7 mouse cellular contexts compared by ENCODE assay signal in the genomic region with DNA sequence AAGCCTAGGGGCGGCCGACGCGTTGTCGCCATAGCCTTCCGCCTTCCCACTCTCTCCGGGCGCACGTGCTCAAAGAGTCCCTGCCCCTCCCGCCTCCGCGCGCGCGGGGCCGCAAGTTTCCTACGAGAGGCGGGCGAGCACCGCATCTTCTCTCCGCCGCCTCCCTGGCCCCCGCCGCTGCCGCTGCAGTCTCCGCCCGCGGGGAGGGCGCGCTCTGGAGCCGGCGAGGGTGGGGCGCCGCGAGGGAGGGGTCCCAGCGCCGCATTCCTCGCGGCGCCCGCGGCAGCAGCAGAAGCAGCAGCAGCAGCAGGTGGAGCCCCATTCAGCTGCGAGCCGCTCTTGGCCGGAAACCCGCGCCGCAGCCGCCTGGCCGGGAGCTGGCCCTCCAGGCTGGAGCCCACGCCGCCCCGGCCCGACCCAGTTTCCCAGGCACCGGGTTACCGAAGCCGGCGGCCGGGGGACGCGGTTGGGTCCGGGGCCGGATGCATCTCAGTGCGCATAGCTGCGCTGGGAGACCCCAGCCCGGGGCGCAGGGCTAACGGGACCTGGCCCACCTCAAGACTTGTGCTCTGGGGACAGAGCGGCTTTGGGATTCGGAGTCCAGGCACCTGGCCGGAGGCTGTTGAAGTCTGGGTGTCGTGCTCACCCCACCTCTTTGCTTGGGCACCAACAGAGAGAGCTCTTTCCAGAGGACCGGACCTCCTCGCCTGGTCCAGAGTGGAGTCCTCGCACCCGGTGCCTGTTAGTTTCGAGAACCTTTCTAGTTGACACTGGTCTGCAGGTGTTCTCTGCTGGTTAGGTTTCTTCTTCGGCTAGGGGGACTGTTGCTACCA. TPM values are rescaled to one million over a fixed set of nuclear protein-coding genes. Genes with fewer than 3 reads are reported as not detected.
DNase-seq lines count a peak whose midpoint lies in the region; ATAC-seq and TF ChIP-seq lines count a peak whose summit lies in the region.

Gene Cnih3, plus strand, starts transcription at position 262 of the 833 bp plus-strand sequence.

- TF ChIP-seq POLR2A in ES-Bruce4 (IDR thresholded peaks at IDR 0.05; ENCODE audit: insufficient read depth, low read length): no peak

- no peak within 1 kb of the TSS for H3K27ac ChIP-seq in ES-Bruce4 (ENCODE audit: insufficient read depth, low read length)
- no peak within 1 kb of the TSS for H3K27ac ChIP-seq in forebrain, embryonic 13.5 days
- no peak within 1 kb of the TSS for H3K27ac ChIP-seq in hindbrain, embryonic 15.5 days (replicated peaks)
- H3K27ac ChIP-seq in limb, embryonic 11.5 days (replicated peaks; ENCODE audit: low read depth, low read length): no peak within 1 kb of the TSS
- H3K27ac ChIP-seq in midbrain, embryonic 10.5 days (replicated peaks): peak within 1 kb of the TSS; percentile 84
- H3K27ac ChIP-seq in stomach, embryonic 15.5 days: no peak within 1 kb of the TSS

- peak; percentile 14 to 36 for DNase-seq in adrenal gland, adult 18-20 months (ENCODE audit: low spot score in 2 of 2)
- DNase-seq in limb, embryonic 11.5 days (ENCODE audit: low spot score): peak; percentile 75
- peak; percentile 78 for DNase-seq in midbrain, embryonic 10.5 days (ENCODE audit: low spot score)

- TF ChIP-seq CTCF in ES-Bruce4 (IDR thresholded peaks at IDR 0.05; ENCODE audit: low read depth, low read length): no peak

- H3K9ac ChIP-seq in ES-Bruce4 (ENCODE audit: low read depth, poor library complexity, severe bottlenecking): peak within 1 kb of the TSS; percentile 26; the same call in 1 of the 2 replicates
- peak within 1 kb of the TSS; percentile 73 for H3K9ac ChIP-seq in forebrain, embryonic 13.5 days
- peak within 1 kb of the TSS; percentile 51 for H3K9ac ChIP-seq in hindbrain, embryonic 15.5 days
- H3K9ac ChIP-seq in limb, embryonic 11.5 days (ENCODE audit: low read length): peak within 1 kb of the TSS; percentile 52
- 0 out of 2 replicates have a peak within 1 kb of the TSS, but pooled peaks have one; percentile 20 for H3K9ac ChIP-seq in stomach, embryonic 15.5 days

- ATAC-seq in forebrain, embryonic 13.5 days: peak; percentile 91
- peak; percentile 71 for ATAC-seq in hindbrain, embryonic 15.5 days (ENCODE audit: low FRiP score, low read depth)
- no peak; the same call in 1 of the 2 replicates for ATAC-seq in limb, embryonic 11.5 days (ENCODE audit: insufficient number of reproducible peaks, low FRiP score, low TSS enrichment, low read depth)
- peak; percentile 63 for ATAC-seq in stomach, embryonic 15.5 days (ENCODE audit: insufficient read depth, low FRiP score, low read depth)

- no peaks in the 10 kb centered on the region for H3K4me1 ChIP-seq in ES-Bruce4 (ENCODE audit: control insufficient read depth, insufficient read depth, low read length)
- peaks cover 25% of the 10 kb centered on the region for H3K4me1 ChIP-seq in forebrain, embryonic 13.5 days
- peaks cover 22% of the 10 kb centered on the region for H3K4me1 ChIP-seq in hindbrain, embryonic 15.5 days (replicated peaks)
- peaks cover 7% of the 10 kb centered on the region for H3K4me1 ChIP-seq in limb, embryonic 11.5 days (ENCODE audit: control insufficient read depth, insufficient read depth, low read length)
- peaks cover 25% of the 10 kb centered on the region for H3K4me1 ChIP-seq in midbrain, embryonic 10.5 days
- H3K4me1 ChIP-seq in stomach, embryonic 15.5 days: peaks cover 21% of the 10 kb centered on the region

- H3K27me3 ChIP-seq in ES-Bruce4 (ENCODE audit: control insufficient read depth, insufficient read depth, low read length, poor library complexity, severe bottlenecking): peaks cover 6% of the 10 kb centered on the region; the same call in 1 of the 2 replicates
- H3K27me3 ChIP-seq in forebrain, embryonic 13.5 days: peaks cover 39% of the 10 kb centered on the region
- H3K27me3 ChIP-seq in hindbrain, embryonic 15.5 days: peaks cover 27% of the 10 kb centered on the region
- H3K27me3 ChIP-seq in limb, embryonic 11.5 days (ENCODE audit: control insufficient read depth, insufficient read depth, low read length): peaks cover 39% of the 10 kb centered on the region
- H3K27me3 ChIP-seq in midbrain, embryonic 10.5 days (ENCODE audit: low read depth, poor library complexity, severe bottlenecking): peaks cover 76% of the 10 kb centered on the region
- peaks cover 49% of the 10 kb centered on the region for H3K27me3 ChIP-seq in stomach, embryonic 15.5 days (replicated peaks)

- peak within 1 kb of the TSS; percentile 99 for H3K4me2 ChIP-seq in forebrain, embryonic 13.5 days
- H3K4me2 ChIP-seq in hindbrain, embryonic 15.5 days: peak within 1 kb of the TSS; percentile 99
- peak within 1 kb of the TSS; percentile 97 for H3K4me2 ChIP-seq in limb, embryonic 11.5 days (ENCODE audit: low read depth, severe bottlenecking)
- peak within 1 kb of the TSS; percentile 95 for H3K4me2 ChIP-seq in stomach, embryonic 15.5 days

- peak within 1 kb of the TSS; percentile 59 for H3K4me3 ChIP-seq in ES-Bruce4 (ENCODE audit: low read depth, low read length)
- peak within 1 kb of the TSS; percentile 58 for H3K4me3 ChIP-seq in forebrain, embryonic 13.5 days
- H3K4me3 ChIP-seq in hindbrain, embryonic 15.5 days: peak within 1 kb of the TSS; percentile 61
- H3K4me3 ChIP-seq in limb, embryonic 11.5 days (ENCODE audit: low read depth, low read length): peak within 1 kb of the TSS; percentile 35
- H3K4me3 ChIP-seq in midbrain, embryonic 10.5 days: peak within 1 kb of the TSS; percentile 61
- H3K4me3 ChIP-seq in stomach, embryonic 15.5 days (replicated peaks): peak within 1 kb of the TSS; percentile 52

- no peak for TF ChIP-seq EP300 in ES-Bruce4 (IDR thresholded peaks at IDR 0.05; ENCODE audit: insufficient read depth, low read depth, low read length)

- H3K9me3 ChIP-seq in ES-Bruce4 (replicated peaks; ENCODE audit: control insufficient read depth, insufficient read depth, low read length, poor library complexity, severe bottlenecking): no peaks in the 10 kb centered on the region
- no peaks in the 10 kb centered on the region for H3K9me3 ChIP-seq in forebrain, embryonic 13.5 days (replicated peaks)
- no peaks in the 10 kb centered on the region for H3K9me3 ChIP-seq in hindbrain, embryonic 15.5 days
- no peaks in the 10 kb centered on the region for H3K9me3 ChIP-seq in limb, embryonic 11.5 days (ENCODE audit: control insufficient read depth, low read length)
- no peaks in the 10 kb centered on the region for H3K9me3 ChIP-seq in midbrain, embryonic 10.5 days (replicated peaks)
- no peaks in the 10 kb centered on the region for H3K9me3 ChIP-seq in stomach, embryonic 15.5 days

- under 1% methylated on average over 60 of the region's 78 CpGs for WGBS in forebrain, embryonic 13.5 days
- WGBS in hindbrain, embryonic 15.5 days: under 1% methylated on average over 74 of the region's 78 CpGs
- under 1% methylated on average over 67 of the region's 78 CpGs for WGBS in limb, embryonic 11.5 days
- WGBS in midbrain, embryonic 10.5 days: under 1% methylated on average over 78 of the region's 78 CpGs
- under 1% methylated on average over 62 of the region's 78 CpGs for WGBS in stomach, embryonic 15.5 days

- no peaks in the 10 kb centered on the region for H3K36me3 ChIP-seq in ES-Bruce4 (ENCODE audit: control insufficient read depth, insufficient read depth, low read length, poor library complexity, severe bottlenecking)
- H3K36me3 ChIP-seq in forebrain, embryonic 13.5 days (ENCODE audit: poor library complexity, severe bottlenecking): no peaks in the 10 kb centered on the region
- H3K36me3 ChIP-seq in hindbrain, embryonic 15.5 days: no peaks in the 10 kb centered on the region
- H3K36me3 ChIP-seq in limb, embryonic 11.5 days (ENCODE audit: control insufficient read depth, insufficient read depth, low read length): no peaks in the 10 kb centered on the region
- no peaks in the 10 kb centered on the region for H3K36me3 ChIP-seq in midbrain, embryonic 10.5 days
- no peaks in the 10 kb centered on the region for H3K36me3 ChIP-seq in stomach, embryonic 15.5 days

RNA-seq across cellular contexts. Expression of gene Cnih3, which starts in this region (rescaled TPM):
- 0.67 and 0.75 TPM in 2 replicates for polyA plus RNA-seq in ES-Bruce4 (2011; ENCODE audit: insufficient read depth, insufficient read length, low read depth, missing spikeins)
- total RNA-seq in adrenal gland, adult 18-20 months (2021): not detected
- polyA plus RNA-seq in forebrain, embryonic 13.5 days (2015; fragmentation: Nextera tagmentation; extraction: Ambion mirVana): 9.2 and 9.8 TPM in 2 replicates
- 13.3 and 14.1 TPM in 2 replicates for polyA plus RNA-seq in hindbrain, embryonic 15.5 days (2015; fragmentation: Nextera tagmentation; extraction: Ambion mirVana)
- polyA plus RNA-seq in limb, embryonic 11.5 days (2014; fragmentation: Nextera tagmentation; extraction: Ambion mirVana): 0.50 TPM in 1 of 2 replicates, not detected in the other
- 0.60 and 1.1 TPM in 2 replicates for polyA plus RNA-seq in midbrain, embryonic 10.5 days (2016; fragmentation: Nextera tagmentation; extraction: Ambion mirVana)
- 0.35 and 0.52 TPM in 2 replicates for polyA plus RNA-seq in stomach, embryonic 15.5 days (2015; fragmentation: Nextera tagmentation; extraction: Ambion mirVana)

Comparison
In these comparisons a context has a peak if more than half of its experiments do, and no peak if none do; other contexts are left out.
1. Peak in DNase-seq in adrenal gland, adult 18-20 months; RNA of the gene not detected or under 1 TPM.
2. Peak in DNase-seq, H3K4me3 ChIP-seq, H3K9ac ChIP-seq and H3K4me2 ChIP-seq in limb, embryonic 11.5 days; RNA of the gene not detected or under 1 TPM.
3. Peak in ATAC-seq, H3K4me3 ChIP-seq, H3K9ac ChIP-seq and H3K4me2 ChIP-seq in stomach, embryonic 15.5 days; RNA of the gene not detected or under 1 TPM.
4. H3K9ac ChIP-seq: peak in every context shown above with its lines; median percentile 73 in forebrain, embryonic 13.5 days; 52 in limb, embryonic 11.5 days; 51 in hindbrain, embryonic 15.5 days; 26 in ES-Bruce4; 20 in stomach, embryonic 15.5 days.
5. DNase-seq: peak in every context shown above with its lines; median percentile 78 in midbrain, embryonic 10.5 days; 75 in limb, embryonic 11.5 days; 25 in adrenal gland, adult 18-20 months.